Mouse (Mus musculus) cerebellum, postnatal 36 days (tissue): ENCODE data around the gene Gmpr.

Experiments
- DNase-seq, 2 experiments: peaks; one replicate each; pipeline ENCODE4 v3.0.0; 2021 to 2022; ENCODE audit warnings: mixed read lengths in 2 of 2

The Gmpr gene

GRCm38 (mm10) chr13:45508495-45508894, 1.3 kb downstream of the Gmpr start:
- DNase-seq: peak; percentile 58 to 62

- no peak for DNase-seq
These were observed 2.1 kb downstream of the Gmpr start for GRCm38 (mm10) chr13:45509366-45509765.

GRCm38 (mm10) chr13:45511706-45512435, 4.6 kb downstream of the Gmpr start:
- no peak for DNase-seq

GRCm38 (mm10) chr13:45512531-45512930, 5.3 kb downstream of the Gmpr start:
- no peak for DNase-seq

- DNase-seq: no peak
These were observed 6.1 kb downstream of the Gmpr start for GRCm38 (mm10) chr13:45513009-45513984.

GRCm38 (mm10) chr13:45514115-45514514, 6.9 kb downstream of the Gmpr start:
- DNase-seq: no peak

- DNase-seq: no peak
These were observed 7.7 kb downstream of the Gmpr start for GRCm38 (mm10) chr13:45514832-45515422.

GRCm38 (mm10) chr13:45516501-45517393, 9.5 kb downstream of the Gmpr start:
- DNase-seq: no peak

- DNase-seq: peak; percentile 74 to 81
These were observed 17.1 kb downstream of the Gmpr start for GRCm38 (mm10) chr13:45524305-45524704.

- no peak for DNase-seq
These were observed 17.7 kb downstream of the Gmpr start for GRCm38 (mm10) chr13:45524791-45525435.

GRCm38 (mm10) chr13:45526230-45526629, 19.0 kb downstream of the Gmpr start:
- peak; percentile 54 to 61 for DNase-seq

- DNase-seq: no peak
These were observed 20.2 kb downstream of the Gmpr start for GRCm38 (mm10) chr13:45527232-45527964.

GRCm38 (mm10) chr13:45528787-45529186, 21.5 kb downstream of the Gmpr start:
- DNase-seq: peak; percentile 60 to 74

GRCm38 (mm10) chr13:45530754-45531153, 23.5 kb downstream of the Gmpr start:
- no peak for DNase-seq

GRCm38 (mm10) chr13:45535731-45536453, 28.6 kb downstream of the Gmpr start:
- DNase-seq: no peak

GRCm38 (mm10) chr13:45537110-45537509, 29.9 kb downstream of the Gmpr start:
- no peak for DNase-seq

- peak in 1 of 2 experiments; percentile 34 for DNase-seq
These were observed 30.8 kb downstream of the Gmpr start for GRCm38 (mm10) chr13:45538091-45538490.

- DNase-seq: peak; percentile 79 to 81
These were observed 31.4 kb downstream of the Gmpr start for GRCm38 (mm10) chr13:45538532-45539204.

GRCm38 (mm10) chr13:45539205-45539568, 31.9 kb downstream of the Gmpr start:
- DNase-seq: peak; percentile 87 to 89

- DNase-seq: no peak
These were observed 38.7 kb downstream of the Gmpr start for GRCm38 (mm10) chr13:45545974-45546373.
